16 mouse cellular contexts compared by ENCODE assay signal in the genomic region with DNA sequence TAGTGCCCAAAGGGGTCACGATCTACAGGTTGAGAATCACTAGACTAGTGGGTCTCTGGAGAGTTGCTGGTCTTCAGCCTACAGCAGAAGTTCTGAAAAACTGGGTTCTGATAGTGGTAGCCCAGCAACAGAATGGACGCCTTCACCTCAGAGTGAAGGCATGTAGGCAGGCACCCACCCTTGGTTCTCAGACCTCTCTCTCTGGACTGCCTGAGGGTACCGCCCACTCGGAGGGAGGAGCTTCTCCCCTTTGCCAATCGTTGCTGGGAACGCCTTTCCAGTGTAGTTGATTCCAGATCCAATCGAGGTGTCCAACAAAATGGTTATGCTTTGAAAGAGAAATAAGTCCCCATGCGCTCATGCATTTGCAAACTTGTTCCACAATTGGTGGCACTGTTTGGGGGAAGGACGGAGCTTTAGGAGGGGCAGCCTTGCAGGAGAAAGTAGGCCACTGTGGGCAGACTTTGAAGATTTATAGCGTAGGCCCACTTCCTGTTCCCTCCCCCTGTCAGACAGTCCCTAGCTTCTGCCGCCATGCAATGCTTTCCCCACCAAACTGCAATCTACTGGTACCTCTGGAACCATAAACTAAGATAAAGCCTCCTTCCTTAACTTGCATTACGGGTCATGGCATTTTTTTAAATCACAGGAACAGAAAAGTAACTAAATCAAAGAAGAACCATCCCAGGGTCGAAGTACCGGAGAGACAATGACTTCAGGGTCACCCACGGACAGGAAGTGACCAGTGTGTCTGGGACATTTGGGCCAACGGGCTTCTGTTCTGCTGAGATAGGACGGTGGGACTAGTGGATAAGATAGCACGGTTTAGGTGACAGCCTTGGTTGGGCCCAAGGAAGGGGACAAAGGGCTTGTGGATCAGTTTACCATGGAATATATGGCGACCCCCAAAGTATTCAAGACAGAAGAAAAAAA.
A peak's percentile ranks its signal among the peaks of the same experiment; 100 is the strongest.
DNase-seq lines count a peak whose midpoint lies in the region; ATAC-seq lines count a peak whose summit lies in the region.
"Had no signal": no experiment of that assay in that cellular context is flagged by ENCODE, and none has a peak within 500 bp of the region (broad histone marks: within the 10 kb centered on the region; RNA-seq: fewer than 3 reads in every experiment).

No protein-coding gene starts in this region.

- H3K4me2 ChIP-seq in midbrain, embryonic 11.5 days, result no peak overlapping the region
- no peak overlapping the region for H3K4me2 ChIP-seq in midbrain, embryonic 15.5 days
- H3K4me2 ChIP-seq in hindbrain, embryonic 11.5 days (replicated peaks; ENCODE audit: low read depth, low read length), result no peak overlapping the region
- H3K4me2 ChIP-seq: forebrain, embryonic 13.5 days; heart, embryonic 12.5 days had no signal

- no peaks in the 10 kb centered on the region for H3K9me3 ChIP-seq in midbrain, embryonic 11.5 days (ENCODE audit: control insufficient read depth, low read length)
- H3K9me3 ChIP-seq in midbrain, embryonic 15.5 days, result no peaks in the 10 kb centered on the region
- H3K9me3 ChIP-seq in hindbrain, embryonic 11.5 days (ENCODE audit: control insufficient read depth, low read length), result no peaks in the 10 kb centered on the region
- H3K9me3 ChIP-seq: forebrain, embryonic 13.5 days; heart, embryonic 12.5 days; midbrain, embryonic 10.5 days had no signal

- no peak for ATAC-seq in midbrain, embryonic 11.5 days (ENCODE audit: low FRiP score)
- ATAC-seq in midbrain, embryonic 15.5 days (replicated peaks), result no peak
- peak; percentile 43 for ATAC-seq in activated CD4-positive, CD25-positive, alpha-beta regulatory T cell, adult 4 months
- ATAC-seq in megakaryocyte-erythroid progenitor cell, adult 5-6 weeks (replicated peaks; ENCODE audit: low FRiP score, low TSS enrichment, poor library complexity, severe bottlenecking), result peak; percentile 73
- ATAC-seq in hindbrain, embryonic 11.5 days (ENCODE audit: low FRiP score), result no peak
- ATAC-seq: forebrain, embryonic 13.5 days had no signal

- no peak overlapping the region for H3K4me3 ChIP-seq in midbrain, embryonic 11.5 days (ENCODE audit: low read depth, low read length)
- no peak overlapping the region for H3K4me3 ChIP-seq in midbrain, embryonic 15.5 days
- H3K4me3 ChIP-seq in hindbrain, embryonic 11.5 days (ENCODE audit: low read depth, low read length), result no peak overlapping the region
- H3K4me3 ChIP-seq: forebrain, embryonic 13.5 days; heart, embryonic 12.5 days; midbrain, embryonic 10.5 days had no signal

- no peak overlapping the region for H3K27ac ChIP-seq in midbrain, embryonic 11.5 days (ENCODE audit: low read depth, low read length)
- H3K27ac ChIP-seq in midbrain, embryonic 15.5 days, result no peak overlapping the region
- no peak overlapping the region for H3K27ac ChIP-seq in hindbrain, embryonic 11.5 days (ENCODE audit: low read depth, low read length)
- H3K27ac ChIP-seq: forebrain, embryonic 13.5 days; midbrain, embryonic 10.5 days had no signal

- WGBS in midbrain, embryonic 11.5 days, result 89% methylated on average over 19 of the region's 19 CpGs
- 89% methylated on average over 19 of the region's 19 CpGs for WGBS in midbrain, embryonic 15.5 days
- WGBS in hindbrain, embryonic 11.5 days, result 90% methylated on average over 19 of the region's 19 CpGs

- no peaks in the 10 kb centered on the region for H3K27me3 ChIP-seq in midbrain, embryonic 11.5 days (ENCODE audit: control insufficient read depth, insufficient read depth, low read length)
- H3K27me3 ChIP-seq in midbrain, embryonic 15.5 days (replicated peaks), result no peaks in the 10 kb centered on the region
- no peaks in the 10 kb centered on the region for H3K27me3 ChIP-seq in hindbrain, embryonic 11.5 days (ENCODE audit: control insufficient read depth, insufficient read depth, low read length)
- H3K27me3 ChIP-seq: forebrain, embryonic 13.5 days; heart, embryonic 12.5 days had no signal

- no peak overlapping the region for H3K9ac ChIP-seq in midbrain, embryonic 11.5 days (ENCODE audit: low read length)
- no peak overlapping the region for H3K9ac ChIP-seq in midbrain, embryonic 15.5 days
- no peak overlapping the region for H3K9ac ChIP-seq in hindbrain, embryonic 11.5 days (ENCODE audit: low read depth, low read length)
- H3K9ac ChIP-seq: forebrain, embryonic 13.5 days; heart, embryonic 12.5 days had no signal

- H3K36me3 ChIP-seq in midbrain, embryonic 11.5 days (ENCODE audit: control insufficient read depth, insufficient read depth, low read length), result no peaks in the 10 kb centered on the region
- no peaks in the 10 kb centered on the region for H3K36me3 ChIP-seq in midbrain, embryonic 15.5 days (replicated peaks)
- no peaks in the 10 kb centered on the region for H3K36me3 ChIP-seq in hindbrain, embryonic 11.5 days (ENCODE audit: control insufficient read depth, insufficient read depth, low read length)
- H3K36me3 ChIP-seq: heart, embryonic 12.5 days; midbrain, embryonic 10.5 days had no signal

- peak; percentile 75 for DNase-seq in midbrain, embryonic 11.5 days (ENCODE audit: low spot score, missing footprints)
- peak; percentile 55 for DNase-seq in liver
- DNase-seq in hindbrain, embryonic 11.5 days (ENCODE audit: low spot score), result no peak
- no peak for DNase-seq in adrenal gland, postnatal 14 days
- DNase-seq: cerebellum, postnatal 10 days; embryo, embryonic 11 days; kidney, adult 8-10 months; lung, postnatal 10 days; retina, postnatal 1 day; right cerebral cortex, postnatal 4 days had no signal

- no peaks in the 10 kb centered on the region for H3K4me1 ChIP-seq in midbrain, embryonic 11.5 days (ENCODE audit: control insufficient read depth, insufficient read depth, low read length)
- H3K4me1 ChIP-seq in midbrain, embryonic 15.5 days, result no peaks in the 10 kb centered on the region
- H3K4me1 ChIP-seq in hindbrain, embryonic 11.5 days (replicated peaks; ENCODE audit: control insufficient read depth, insufficient read depth, low read length), result no peaks in the 10 kb centered on the region
- H3K4me1 ChIP-seq: forebrain, embryonic 13.5 days had no signal

Comparison
In these comparisons a context has a peak if more than half of its experiments do, and no peak if none do; other contexts are left out.
1. ATAC-seq: peak in activated CD4-positive, CD25-positive, alpha-beta regulatory T cell, adult 4 months (single experiment) and megakaryocyte-erythroid progenitor cell, adult 5-6 weeks (single experiment); none in midbrain, embryonic 11.5 days (single experiment), midbrain, embryonic 15.5 days (single experiment) and hindbrain, embryonic 11.5 days (single experiment).
2. DNase-seq: peak in midbrain, embryonic 11.5 days (single experiment) and liver (single experiment); none in hindbrain, embryonic 11.5 days (single experiment) and adrenal gland, postnatal 14 days (single experiment).